ENCODE assay signal across 8 mouse cellular contexts in genomic region chr10:74922763-74923162, GRCm38 (mm10). TPM values are rescaled to one million over a fixed set of nuclear protein-coding genes. Genes with fewer than 3 reads are reported as not detected.
A peak's percentile ranks its signal among the peaks of the same experiment; 100 is the strongest.
DNase-seq lines count a peak whose midpoint lies in the region; ATAC-seq and TF ChIP-seq lines count a peak whose summit lies in the region.

No protein-coding gene starts in this region.

- WGBS in kidney, embryonic 14.5 days: 70% methylated on average over 6 of the region's 6 CpGs
- 64% methylated on average over 6 of the region's 6 CpGs for WGBS in kidney, embryonic 15.5 days

- no peak for TF ChIP-seq POLR2A in cortical plate, adult 2 months (IDR thresholded peaks at IDR 0.05; ENCODE audit: extremely low read depth, insufficient read depth, low read length)

- H3K36me3 ChIP-seq in kidney, embryonic 14.5 days (ENCODE audit: control insufficient read depth, insufficient read depth, low read length): no peaks in the 10 kb centered on the region
- no peaks in the 10 kb centered on the region for H3K36me3 ChIP-seq in G1E (replicated peaks)
- no peaks in the 10 kb centered on the region for H3K36me3 ChIP-seq in kidney, embryonic 15.5 days
- no peaks in the 10 kb centered on the region for H3K36me3 ChIP-seq in splenic B cell, adult 2 months (ENCODE audit: control insufficient read depth, insufficient read depth, low read length, poor library complexity, severe bottlenecking)

- no peak overlapping the region for H3K27ac ChIP-seq in kidney, embryonic 14.5 days (ENCODE audit: low read depth, low read length)
- no peak overlapping the region for H3K27ac ChIP-seq in cortical plate, adult 2 months (ENCODE audit: insufficient read depth, low read length)
- H3K27ac ChIP-seq in kidney, embryonic 15.5 days: no peak overlapping the region

- peak; percentile 26 for DNase-seq in kidney, adult 11 months
- no peak for DNase-seq in G1E (ENCODE audit: low spot score)
- peak; percentile 22 for DNase-seq in lung, postnatal 14 days
- DNase-seq in splenic B cell, adult 2 months (ENCODE audit: low read depth, low spot score): peak; percentile 34
- no peak for DNase-seq in spleen, postnatal 36 days (ENCODE audit: low spot score in 2 of 2)

- H3K4me2 ChIP-seq in kidney, embryonic 14.5 days (replicated peaks; ENCODE audit: low read depth, low read length): no peak overlapping the region
- no peak overlapping the region for H3K4me2 ChIP-seq in kidney, embryonic 15.5 days

- no peak for TF ChIP-seq CTCF in G1E (IDR thresholded peaks at IDR 0.05; ENCODE audit: low read depth, low read length)
- TF ChIP-seq CTCF in cortical plate, adult 2 months (IDR thresholded peaks at IDR 0.05; ENCODE audit: extremely low read depth, insufficient read depth, low read length): peak; percentile 82

- no peak for ATAC-seq in kidney, embryonic 14.5 days (ENCODE audit: low FRiP score, low TSS enrichment)
- no peak for ATAC-seq in G1E (ENCODE audit: extremely low read depth, insufficient number of reproducible peaks, low FRiP score, poor library complexity, severe bottlenecking)
- 0 out of 2 replicates have a peak, but pooled peaks have one; percentile 7 for ATAC-seq in kidney, embryonic 15.5 days (replicated peaks; ENCODE audit: low FRiP score)

- H3K9me3 ChIP-seq in kidney, embryonic 14.5 days (ENCODE audit: control insufficient read depth, low read length): no peaks in the 10 kb centered on the region
- peaks cover 72% of the 10 kb centered on the region for H3K9me3 ChIP-seq in G1E (replicated peaks)
- H3K9me3 ChIP-seq in kidney, embryonic 15.5 days (replicated peaks): no peaks in the 10 kb centered on the region

- no peaks in the 10 kb centered on the region for H3K27me3 ChIP-seq in kidney, embryonic 14.5 days (ENCODE audit: control insufficient read depth, insufficient read depth, low read length)
- H3K27me3 ChIP-seq in G1E (ENCODE audit: insufficient read depth, low read length): peaks cover 2% of the 10 kb centered on the region; the same call in 1 of the 2 replicates
- H3K27me3 ChIP-seq in kidney, embryonic 15.5 days: 0 out of 2 replicates have a peak, but pooled peaks cover 6% of the 10 kb centered on the region
- no peaks in the 10 kb centered on the region for H3K27me3 ChIP-seq in splenic B cell, adult 2 months (ENCODE audit: control insufficient read depth, insufficient read depth, low read length, poor library complexity, severe bottlenecking)

- H3K9ac ChIP-seq in kidney, embryonic 14.5 days (ENCODE audit: low read depth, low read length): no peak overlapping the region
- no peak overlapping the region for H3K9ac ChIP-seq in kidney, embryonic 15.5 days

- H3K4me1 ChIP-seq in kidney, embryonic 14.5 days (ENCODE audit: control insufficient read depth, insufficient read depth, low read length): no peaks in the 10 kb centered on the region
- H3K4me1 ChIP-seq in G1E (ENCODE audit: insufficient read depth, low read depth, low read length): no peaks in the 10 kb centered on the region
- no peaks in the 10 kb centered on the region for H3K4me1 ChIP-seq in cortical plate, adult 2 months (ENCODE audit: control insufficient read depth, insufficient read depth, low read length)
- H3K4me1 ChIP-seq in kidney, embryonic 15.5 days: 0 out of 2 replicates have a peak, but pooled peaks cover 4% of the 10 kb centered on the region

- H3K4me3 ChIP-seq in kidney, embryonic 14.5 days (ENCODE audit: low read length): no peak overlapping the region
- H3K4me3 ChIP-seq in G1E (ENCODE audit: low read depth, low read length): peak overlapping the region; percentile 0; the same call in 1 of the 2 replicates
- no peak overlapping the region for H3K4me3 ChIP-seq in cortical plate, adult 2 months (ENCODE audit: insufficient read depth, low read length)
- no peak overlapping the region for H3K4me3 ChIP-seq in kidney, embryonic 15.5 days (replicated peaks)

RNA-seq across cellular contexts. Expression of gene Gnaz, which starts 44.2 kb away (rescaled TPM):
- 5.9 and 6.0 TPM in 2 replicates for polyA plus RNA-seq in kidney, embryonic 14.5 days (2014; fragmentation: Nextera tagmentation; extraction: Ambion mirVana)
- not detected in 2 replicates for total RNA-seq in G1E (2014; fragmentation: Nextera tagmentation)
- total RNA-seq in G1E (2017): 0.11 TPM in 1 of 2 replicates, not detected in the other
- polyA plus RNA-seq in G1E (2012): 0.02 TPM in 2 replicates
- 82.8 and 85.2 TPM in 2 replicates for polyA plus RNA-seq in cortical plate, adult 2 months (2012; rRNA removed)
- polyA plus RNA-seq in kidney, embryonic 15.5 days (2015; fragmentation: Nextera tagmentation; extraction: Ambion mirVana): 5.3 and 6.7 TPM in 2 replicates

Comparison
In these comparisons a context has a peak if more than half of its experiments do, and no peak if none do; other contexts are left out.
1. DNase-seq: peak in kidney, adult 11 months (single experiment), lung, postnatal 14 days (single experiment) and splenic B cell, adult 2 months (single experiment); none in G1E (single experiment) and spleen, postnatal 36 days (0 of 2).
2. RNA of gene Gnaz, which starts 44.2 kb away (polyA plus RNA-seq): 82.8 to 85.2 TPM in cortical plate, adult 2 months; 5.3 to 6.7 TPM in kidney, embryonic 15.5 days, 5.9 to 6.0 TPM in kidney, embryonic 14.5 days and 0.02 TPM in G1E; every median in the first group is over 10 times any median in the second.